Mouse (Mus musculus) liver, adult 2 months (tissue): ENCODE results near the gene Gm38655.

Experiments
- CTCF ChIP-seq: fragments of 200-500 bp; IDR thresholded peaks from 2 replicates; pipeline ENCODE4 v1.5.1; 2011; ENCODE audit warnings: low read depth, low read length, control low read depth
- POLR2A ChIP-seq: fragments of 200-500 bp; IDR thresholded peaks from 2 replicates; pipeline ENCODE4 v1.6.1; 2011; ENCODE audit warnings: low read length, control low read depth; ENCODE audit not compliant: insufficient read depth; ENCODE audit errors: extremely low read depth

- TF ChIP-seq CTCF (no peak), POLR2A (no peak)
Observed at GRCm38 (mm10) chr17:25215431-25215830, 40.2 kb upstream of the Gm38655 start.
